8 mouse cellular contexts compared by ENCODE assay signal in the genomic region with DNA sequence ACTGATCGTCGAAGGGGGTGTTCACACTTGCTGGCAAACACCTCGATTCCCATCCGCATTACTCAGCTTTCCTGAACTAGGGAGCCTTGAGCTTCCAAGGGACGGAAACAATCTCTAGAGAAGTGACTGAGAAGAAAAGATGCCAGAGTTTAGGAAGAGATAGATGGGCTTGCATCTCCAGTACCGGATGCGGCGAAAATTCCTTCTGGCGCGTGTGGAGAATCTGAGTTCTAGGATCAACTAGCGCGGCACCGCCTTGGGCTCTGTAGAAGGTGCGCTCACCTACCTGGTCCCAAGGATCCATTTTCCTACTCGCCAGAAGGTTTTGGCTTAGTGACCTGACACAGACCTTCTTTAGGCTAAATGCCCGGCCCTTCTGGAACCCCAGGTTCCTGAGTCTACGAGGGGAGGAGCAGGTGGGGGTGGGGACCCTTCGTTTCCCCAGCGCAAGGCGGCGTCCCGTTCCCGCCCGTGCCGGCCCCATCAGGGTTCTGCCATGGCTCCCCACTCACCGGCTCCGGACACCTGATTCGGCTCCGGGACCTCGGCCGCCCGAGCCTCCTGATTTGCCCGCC. TPM values are rescaled to one million over a fixed set of nuclear protein-coding genes. Genes with fewer than 3 reads are reported as not detected.
DNase-seq lines count a peak whose midpoint lies in the region; ATAC-seq and TF ChIP-seq lines count a peak whose summit lies in the region.

No protein-coding gene starts in this region.

- intact Hi-C loops in heart, postnatal 10 days (cut with DNase I), result loop anchor here (2.0 kb wide), 1 partner anchor 313 kb away; no protein-coding TSS in a partner anchor

- H3K27ac ChIP-seq in heart, embryonic 16.5 days (ENCODE audit: low read length), result peak overlapping the region; percentile 41
- H3K27ac ChIP-seq in embryonic fibroblast, embryonic 13.5 days (ENCODE audit: insufficient read depth, low read length), result no peak overlapping the region
- H3K27ac ChIP-seq in limb, embryonic 13.5 days, result peak overlapping the region; percentile 76
- no peak overlapping the region for H3K27ac ChIP-seq in neural tube, embryonic 14.5 days (ENCODE audit: low read depth, low read length)

- no peak for TF ChIP-seq POLR2A in embryonic fibroblast, embryonic 13.5 days (IDR thresholded peaks at IDR 0.05; ENCODE audit: low read depth, low read length)

- H3K9me3 ChIP-seq in heart, embryonic 16.5 days (replicated peaks; ENCODE audit: control insufficient read depth, low read length), result no peaks in the 10 kb centered on the region
- H3K9me3 ChIP-seq in limb, embryonic 13.5 days, result no peaks in the 10 kb centered on the region
- no peaks in the 10 kb centered on the region for H3K9me3 ChIP-seq in neural tube, embryonic 14.5 days (ENCODE audit: control insufficient read depth, low read length)

- peak overlapping the region; percentile 79 for H3K4me2 ChIP-seq in heart, embryonic 16.5 days (ENCODE audit: low read depth, low read length)
- peak overlapping the region; percentile 87 for H3K4me2 ChIP-seq in limb, embryonic 13.5 days (replicated peaks)
- peak overlapping the region; percentile 46; the same call in 1 of the 2 replicates for H3K4me2 ChIP-seq in neural tube, embryonic 14.5 days (ENCODE audit: low read depth, low read length)

- peaks cover 65% of the 10 kb centered on the region for H3K27me3 ChIP-seq in heart, embryonic 16.5 days (ENCODE audit: control insufficient read depth, insufficient read depth, low read length)
- peaks cover 87% of the 10 kb centered on the region for H3K27me3 ChIP-seq in limb, embryonic 13.5 days
- peaks cover 63% of the 10 kb centered on the region for H3K27me3 ChIP-seq in neural tube, embryonic 14.5 days (ENCODE audit: control insufficient read depth, insufficient read depth, low read length)

- no peak for TF ChIP-seq CTCF in embryonic fibroblast, embryonic 13.5 days (IDR thresholded peaks at IDR 0.05; ENCODE audit: borderline replicate concordance, insufficient read depth, low read length)

- peaks cover 21% of the 10 kb centered on the region for H3K4me1 ChIP-seq in heart, embryonic 16.5 days (ENCODE audit: control insufficient read depth, insufficient read depth, low read length)
- H3K4me1 ChIP-seq in embryonic fibroblast, embryonic 13.5 days (ENCODE audit: control insufficient read depth, insufficient read depth, low read length), result peaks cover 3% of the 10 kb centered on the region; the same call in 1 of the 2 replicates
- peaks cover 60% of the 10 kb centered on the region for H3K4me1 ChIP-seq in limb, embryonic 13.5 days
- H3K4me1 ChIP-seq in neural tube, embryonic 14.5 days (ENCODE audit: control insufficient read depth, insufficient read depth, low read length), result 0 out of 2 replicates have a peak, but pooled peaks cover 6% of the 10 kb centered on the region

- no peak for ATAC-seq in heart, embryonic 16.5 days (replicated peaks; ENCODE audit: extremely low read depth, insufficient read depth, low FRiP score)
- no peak; the same call in 1 of the 2 replicates for ATAC-seq in limb, embryonic 13.5 days (ENCODE audit: low FRiP score, low read depth)
- ATAC-seq in neural tube, embryonic 14.5 days (ENCODE audit: low read depth), result no peak

- no peaks in the 10 kb centered on the region for H3K36me3 ChIP-seq in heart, embryonic 16.5 days (ENCODE audit: control insufficient read depth, insufficient read depth)
- no peaks in the 10 kb centered on the region for H3K36me3 ChIP-seq in limb, embryonic 13.5 days
- H3K36me3 ChIP-seq in neural tube, embryonic 14.5 days (ENCODE audit: control insufficient read depth, insufficient read depth, low read length), result no peaks in the 10 kb centered on the region

- H3K4me3 ChIP-seq in heart, embryonic 16.5 days (ENCODE audit: low read length), result peak overlapping the region; percentile 59
- H3K4me3 ChIP-seq in embryonic fibroblast, embryonic 13.5 days (ENCODE audit: insufficient read depth, low read length), result peak overlapping the region; percentile 44
- H3K4me3 ChIP-seq in limb, embryonic 13.5 days, result peak overlapping the region; percentile 69
- peak overlapping the region; percentile 29 for H3K4me3 ChIP-seq in neural tube, embryonic 14.5 days (ENCODE audit: low read depth, low read length)

- WGBS in heart, embryonic 16.5 days, result under 1% methylated on average over 33 of the region's 33 CpGs
- WGBS in limb, embryonic 13.5 days, result under 1% methylated on average over 33 of the region's 33 CpGs
- WGBS in neural tube, embryonic 14.5 days, result 1% methylated on average over 33 of the region's 33 CpGs

- H3K9ac ChIP-seq in heart, embryonic 16.5 days (ENCODE audit: low read length), result peak overlapping the region; percentile 70
- H3K9ac ChIP-seq in limb, embryonic 13.5 days, result peak overlapping the region; percentile 91
- no peak overlapping the region for H3K9ac ChIP-seq in neural tube, embryonic 14.5 days (replicated peaks; ENCODE audit: low read depth, low read length)

- DNase-seq in heart, postnatal 10 days, result no peak
- no peak for DNase-seq in left cerebral cortex, adult 11 months (ENCODE audit: low spot score)
- DNase-seq in right cerebral cortex, postnatal 10 days (ENCODE audit: low spot score in 2 of 2), result no peak
- DNase-seq in cerebellum, adult 11-12 months, result no peak

RNA-seq across cellular contexts. Expression of gene Tbx2, which starts 0.6 kb away (rescaled TPM):
- polyA plus RNA-seq in heart, embryonic 16.5 days (2015; fragmentation: Nextera tagmentation; extraction: Ambion mirVana), result 1.4 and 3.3 TPM in 2 replicates
- 10 to 100 TPM; 17.3 to 18.4 TPM for total RNA-seq in heart, postnatal 10 days (2021)
- polyA plus RNA-seq in embryonic fibroblast, embryonic 13.5 days (2011; ENCODE audit: insufficient read length, low read depth, missing spikeins), result 2.2 and 3.0 TPM in 2 replicates
- polyA plus RNA-seq in limb, embryonic 13.5 days (2015; fragmentation: Nextera tagmentation; extraction: Ambion mirVana), result 5.0 and 5.1 TPM in 2 replicates
- polyA plus RNA-seq in neural tube, embryonic 14.5 days (2014; fragmentation: Nextera tagmentation; extraction: Ambion mirVana), result 0.37 and 1.2 TPM in 2 replicates

RNA-seq across cellular contexts. Expression of gene Gm11444, which starts 18.4 kb away (rescaled TPM):
- not detected in 2 replicates for polyA plus RNA-seq in heart, embryonic 16.5 days (2015; fragmentation: Nextera tagmentation; extraction: Ambion mirVana)
- total RNA-seq in heart, postnatal 10 days (2021), result not detected
- not detected in 2 replicates for polyA plus RNA-seq in embryonic fibroblast, embryonic 13.5 days (2011; ENCODE audit: insufficient read length, low read depth, missing spikeins)
- 0.28 TPM in 1 of 2 replicates, not detected in the other for polyA plus RNA-seq in limb, embryonic 13.5 days (2015; fragmentation: Nextera tagmentation; extraction: Ambion mirVana)
- not detected in 2 replicates for polyA plus RNA-seq in neural tube, embryonic 14.5 days (2014; fragmentation: Nextera tagmentation; extraction: Ambion mirVana)

RNA-seq across cellular contexts. Expression of gene Tbx4, which starts 54.5 kb away (rescaled TPM):
- 0.72 and 5.0 TPM in 2 replicates for polyA plus RNA-seq in heart, embryonic 16.5 days (2015; fragmentation: Nextera tagmentation; extraction: Ambion mirVana)
- under 1 TPM in 1 of 2 experiments, not detected in 1; 0.32 TPM for total RNA-seq in heart, postnatal 10 days (2021)
- polyA plus RNA-seq in embryonic fibroblast, embryonic 13.5 days (2011; ENCODE audit: insufficient read length, low read depth, missing spikeins), result 2.8 and 12.0 TPM in 2 replicates
- 25.1 and 29.3 TPM in 2 replicates for polyA plus RNA-seq in limb, embryonic 13.5 days (2015; fragmentation: Nextera tagmentation; extraction: Ambion mirVana)
- 0.20 and 0.28 TPM in 2 replicates for polyA plus RNA-seq in neural tube, embryonic 14.5 days (2014; fragmentation: Nextera tagmentation; extraction: Ambion mirVana)

Comparison
In these comparisons a context has a peak if more than half of its experiments do, and no peak if none do; other contexts are left out.
1. H3K27ac ChIP-seq: peak in heart, embryonic 16.5 days (single experiment) and limb, embryonic 13.5 days (single experiment); none in embryonic fibroblast, embryonic 13.5 days (single experiment) and neural tube, embryonic 14.5 days (single experiment).
2. Peak in every context shown above with its lines, with median percentiles within 50 percentile points of each other: H3K4me2 ChIP-seq and H3K4me3 ChIP-seq.